Mouse (Mus musculus): ENCODE measurements at regions not wholly inside any gene's neighbourhood (a gene's known extent, or its start where the extent isn't known, plus 50 kb on each side); places are given as distances from the start of the nearest gene placed in this dataset.
"Not testable (repeated sequence)": the region's sequence is repeated elsewhere in the genome, so short reads cannot be mapped to it uniquely, and the experiment has no call there.

- not testable (repeated sequence) for TF ChIP-seq CTCF, POLR2A (IDR thresholded peaks at IDR 0.05; ENCODE audit: insufficient read depth, low read depth, low read length)
These were observed 537.7 kb upstream of the Olfr1507 start for GRCm38 (mm10) chr14:53033221-53033620.

All from olfactory bulb, adult 2 months (tissue).